Mouse (Mus musculus) liver, embryonic 14.5 days (tissue): ENCODE results near the gene E2f1. TPM values are rescaled to one million over a fixed set of nuclear protein-coding genes. Genes with fewer than 3 reads are reported as not detected.
A peak's percentile ranks its signal among the peaks of the same experiment; 100 is the strongest.

Experiments
- ATAC-seq: fragments of 200-750 bp; cut with Nextera tagmentation; 2 replicates; pipeline ENCODE4 v1.8.0; 2017; ENCODE audit warnings: moderate number of reproducible peaks, mild to moderate bottlenecking, moderate library complexity; ENCODE audit not compliant: insufficient read depth
- DNase-seq, 3 experiments: peaks; one replicate each; pipeline ENCODE4 v3.0.0-alpha.2; 2012 to 2013; ENCODE audit warnings: low read depth in 3 of 3, low spot score in 3 of 3
- H3K27ac ChIP-seq: fragments of 300-500 bp; sonication (generic); 2 replicates; pipeline ENCODE4 v1.5.1; 2014; ENCODE audit warnings: moderate library complexity, mild to moderate bottlenecking, control low read depth, inconsistent platforms
- H3K27me3 ChIP-seq: fragments of 300-500 bp; sonication (generic); 2 replicates; pipeline ENCODE4 v1.6.1; 2014; ENCODE audit warnings: mild to moderate bottlenecking, low read length, moderate library complexity; ENCODE audit not compliant: control insufficient read depth, insufficient read depth
- H3K36me3 ChIP-seq: fragments of 300-500 bp; sonication (generic); replicated peaks from 2 replicates; pipeline ENCODE4 v1.6.1; 2014; ENCODE audit warnings: low read depth; ENCODE audit not compliant: control insufficient read depth, insufficient read depth
- H3K4me1 ChIP-seq, 2 experiments: fragments of 200-500 bp in 1 of 2; fragments of 300-500 bp in 1 of 2; sonication (generic) in 1 of 2; replicated peaks; 2 replicates each; pipeline ENCODE4 v1.6.1; 2012 to 2014; ENCODE audit warnings: antibody characterized with exemption in 1 of 2, inconsistent platforms in 1 of 2, low read length in 1 of 2; ENCODE audit not compliant: control insufficient read depth in 2 of 2, insufficient read depth in 2 of 2
- H3K4me2 ChIP-seq: fragments of 300-500 bp; sonication (generic); 2 replicates; pipeline ENCODE4 v1.6.1; 2014; ENCODE audit warnings: low read depth, mild to moderate bottlenecking, control low read depth, moderate library complexity
- H3K4me3 ChIP-seq, 2 experiments: fragments of 200-500 bp in 1 of 2; fragments of 300-500 bp in 1 of 2; sonication (generic) in 1 of 2; 2 replicates each; pipeline ENCODE4 v1.5.1; 2012 to 2014; ENCODE audit warnings: low read depth in 2 of 2, low read length in 2 of 2, mild to moderate bottlenecking in 2 of 2, control low read depth in 1 of 2, inconsistent platforms in 1 of 2, moderate library complexity in 1 of 2; ENCODE audit not compliant: insufficient read depth in 1 of 2
- H3K9ac ChIP-seq: fragments of 300-500 bp; sonication (generic); replicated peaks from 2 replicates; pipeline ENCODE4 v1.6.1; 2014; ENCODE audit warnings: mild to moderate bottlenecking, control low read depth, moderate library complexity
- H3K9me3 ChIP-seq: fragments of 300-500 bp; sonication (generic); 2 replicates; pipeline ENCODE4 v1.6.1; 2016; ENCODE audit warnings: low read length, mixed read lengths; ENCODE audit not compliant: control insufficient read depth
- CTCF ChIP-seq: IDR thresholded peaks from 2 replicates; pipeline ENCODE4 v1.5.1; 2016; ENCODE audit warnings: antibody characterized with exemption, low read depth, control low read depth
- EP300 ChIP-seq: IDR thresholded peaks from 2 replicates; pipeline ENCODE4 v1.6.1; 2016; ENCODE audit warnings: antibody characterized with exemption, low read depth
- WGBS: fragments of 180-500 bp; shearing (Covaris S2); extraction: QIAGEN DNeasy Blood & Tissue Kit; methylation state at CpG from one replicate; pipeline ENCODE4 v1.1.7; 2014; ENCODE audit not compliant: insufficient replicate concordance; 5-methylcytosine and 5-hydroxymethylcytosine counted together
- polyA plus RNA-seq, 2 experiments: library from polyadenylated mRNA; depleted of rRNA in 1 of 2; stranded (reverse) in 1 of 2; unstranded in 1 of 2; fragments of >200 nt; fragmentation: Nextera tagmentation in 1 of 2; extraction: Ambion mirVana in 1 of 2; gene quantifications; 2 replicates each; pipeline versions ENCODE4 v1.2.1 to v1.2.3; 2012 to 2014

The E2f1 gene
- polyA plus RNA-seq, 2 experiments = 6.0 to 26.2 TPM

GRCm38 (mm10) chr2:154584931-154585601 lies 15.4 kb upstream of the E2f1 start:
- ATAC-seq = no peak
- no peak overlapping the region for H3K9ac ChIP-seq
- DNase-seq = no peak
- no peak overlapping the region for H3K27ac ChIP-seq
- WGBS = 67% methylated on average over 17 of the region's 17 CpGs
- no peak for TF ChIP-seq CTCF
- no peak for TF ChIP-seq EP300
- H3K4me1 ChIP-seq = peaks cover 0 to 18% of the 10 kb centered on the region in 2 experiments
- no peaks in the 10 kb centered on the region for H3K27me3 ChIP-seq
- peaks cover 6% of the 10 kb centered on the region for H3K36me3 ChIP-seq
- H3K4me2 ChIP-seq = no peak overlapping the region
- no peaks in the 10 kb centered on the region for H3K9me3 ChIP-seq
- H3K4me3 ChIP-seq = no peak overlapping the region

DNA sequence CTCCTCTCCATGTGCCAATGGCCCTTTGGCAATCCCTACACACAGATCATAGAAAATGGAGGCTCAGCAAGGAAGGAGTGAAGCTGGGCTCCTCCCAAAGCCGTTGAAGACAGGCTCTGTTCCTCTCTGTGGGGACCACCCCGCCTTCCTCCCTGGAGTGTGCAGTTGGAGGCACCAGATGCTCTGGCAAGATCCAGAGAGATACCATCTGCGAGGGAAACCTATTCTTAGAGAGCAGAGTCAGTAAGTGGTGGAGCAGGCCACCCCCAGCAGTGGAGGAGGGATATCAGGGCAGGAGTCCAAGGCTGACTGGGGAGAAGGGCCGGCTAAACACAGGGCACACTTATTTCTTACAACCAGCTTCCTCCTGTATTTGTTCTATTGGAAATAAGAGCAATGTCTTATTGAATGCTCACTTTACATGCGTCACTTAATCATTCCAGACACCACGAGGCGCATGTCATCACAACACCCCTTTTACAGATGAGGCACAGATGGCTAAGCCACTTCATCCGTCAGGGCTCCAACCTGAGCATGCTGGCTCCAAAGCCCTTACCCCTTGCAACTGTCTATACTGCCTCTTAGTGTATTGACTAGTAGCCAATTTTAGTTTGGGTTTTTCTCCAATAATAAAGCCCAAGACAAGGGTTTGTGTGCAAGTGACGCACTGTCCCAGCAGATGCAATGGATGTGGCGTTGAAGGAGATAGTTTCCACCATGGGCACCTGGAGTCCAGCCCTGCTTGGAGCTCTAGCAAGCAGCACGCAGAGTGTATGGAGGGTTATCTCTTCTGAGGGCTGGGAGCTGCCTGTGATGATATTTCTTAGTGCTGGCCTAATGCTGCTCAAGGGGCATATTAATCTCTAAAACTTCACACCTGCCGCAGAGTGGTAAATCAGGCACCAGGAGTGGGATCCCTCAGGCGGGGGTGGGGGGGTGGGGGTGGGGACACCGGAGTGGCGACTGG lies 14.5 kb upstream of the E2f1 start:
- H3K9me3 ChIP-seq = no peaks in the 10 kb centered on the region
- H3K27me3 ChIP-seq = no peaks in the 10 kb centered on the region
- no peak overlapping the region for H3K9ac ChIP-seq
- TF ChIP-seq EP300 (peak; percentile 32; the same call in 1 of the 2 replicates), CTCF (no peak)
- peaks cover 0 to 18% of the 10 kb centered on the region in 2 experiments for H3K4me1 ChIP-seq
- DNase-seq (no peak), ATAC-seq (peak; percentile 73)
- peaks cover 6% of the 10 kb centered on the region for H3K36me3 ChIP-seq
- H3K4me2 ChIP-seq = no peak overlapping the region
- 40% methylated on average over 15 of the region's 15 CpGs for WGBS
- H3K4me3 ChIP-seq = no peak overlapping the region
- no peak overlapping the region for H3K27ac ChIP-seq

- Histone ChIP-seq H3K27me3 (no peaks in the 10 kb centered on the region), H3K27ac (no peak overlapping the region), H3K9me3 (no peaks in the 10 kb centered on the region), H3K4me1 (peaks cover 0 to 18% of the 10 kb centered on the region in 2 experiments), H3K36me3 (no peaks in the 10 kb centered on the region), H3K4me3 (no peak overlapping the region), H3K4me2 (no peak overlapping the region), H3K9ac (no peak overlapping the region)
- no peak for DNase-seq
- peak; percentile 55; the same call in 1 of the 2 replicates for TF ChIP-seq CTCF
- TF ChIP-seq EP300 = no peak
- no peak for ATAC-seq
- WGBS = 76% methylated on average over 1 of the region's 1 CpGs
Measured at GRCm38 (mm10) chr2:154581421-154581820, 11.7 kb upstream of the E2f1 start.

DNA sequence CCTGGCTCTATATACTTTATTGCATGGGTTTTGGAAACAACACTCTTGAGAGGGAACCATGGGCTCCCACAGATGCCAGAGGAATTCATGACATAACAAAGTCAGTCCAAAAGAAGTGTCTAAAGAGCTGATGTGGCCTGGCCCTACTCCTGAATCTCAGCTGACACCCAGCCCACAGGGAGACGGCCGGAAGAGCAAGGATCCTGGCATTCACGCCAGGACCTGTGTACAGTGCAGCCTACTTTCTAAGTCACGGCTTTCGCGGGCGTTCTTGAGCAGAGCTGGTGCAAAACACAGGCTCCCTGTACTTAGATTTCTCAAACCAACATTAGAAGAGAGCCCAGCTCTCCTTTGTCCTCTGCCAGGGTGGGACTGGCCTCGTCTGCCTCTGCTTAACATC lies 10.9 kb upstream of the E2f1 start:
- Histone ChIP-seq H3K4me2 (no peak overlapping the region), H3K4me1 (peaks cover 0 to 18% of the 10 kb centered on the region in 2 experiments), H3K27me3 (no peaks in the 10 kb centered on the region), H3K4me3 (no peak overlapping the region), H3K9me3 (no peaks in the 10 kb centered on the region), H3K36me3 (no peaks in the 10 kb centered on the region), H3K9ac (no peak overlapping the region), H3K27ac (no peak overlapping the region)
- TF ChIP-seq EP300 (no peak), CTCF (no peak)
- ATAC-seq = no peak
- no peak for DNase-seq
- WGBS = 74% methylated on average over 8 of the region's 8 CpGs

- H3K36me3 ChIP-seq = no peaks in the 10 kb centered on the region
- H3K27me3 ChIP-seq = no peaks in the 10 kb centered on the region
- WGBS = 80% methylated on average over 6 of the region's 6 CpGs
- H3K27ac ChIP-seq = no peak overlapping the region
- H3K4me3 ChIP-seq = no peak overlapping the region
- ATAC-seq (no peak), DNase-seq (no peak)
- no peak for TF ChIP-seq CTCF
- no peak for TF ChIP-seq EP300
- H3K4me2 ChIP-seq = no peak overlapping the region
- H3K9me3 ChIP-seq = no peaks in the 10 kb centered on the region
- no peak overlapping the region for H3K9ac ChIP-seq
- H3K4me1 ChIP-seq = 0 out of 4 replicates have a peak, but pooled peaks cover 0 to 1% of the 10 kb centered on the region in 2 experiments
Measured at GRCm38 (mm10) chr2:154577744-154578067, 8.0 kb upstream of the E2f1 start.
